Mouse (Mus musculus): Measurements from ENCODE around the gene Tff3. TPM values are rescaled to one million over a fixed set of nuclear protein-coding genes. Genes with fewer than 3 reads are reported as not detected.
A peak's percentile ranks its signal among the peaks of the same experiment; 100 is the strongest.

Tff3 gene
- polyA plus RNA-seq, 2 experiments, result 10.1 to 27.4 TPM

- WGBS (ENCODE audit: insufficient replicate concordance), result 55% methylated on average over 9 of the region's 9 CpGs
- ATAC-seq (ENCODE audit: insufficient read depth) (no peak), DNase-seq (ENCODE audit: low read depth in 3 of 3, low spot score in 3 of 3) (no peak)
- Histone ChIP-seq H3K27ac (no peak overlapping the region), H3K27me3 (ENCODE audit: control insufficient read depth, insufficient read depth, low read length) (no peaks in the 10 kb centered on the region), H3K4me2 (ENCODE audit: low read depth) (no peak overlapping the region), H3K4me3 (ENCODE audit: insufficient read depth in 1 of 2, low read depth in 2 of 2, low read length in 2 of 2) (no peak overlapping the region), H3K36me3 (replicated peaks; ENCODE audit: control insufficient read depth, insufficient read depth, low read depth) (no peaks in the 10 kb centered on the region), H3K9me3 (ENCODE audit: control insufficient read depth, low read length) (no peaks in the 10 kb centered on the region), H3K4me1 (replicated peaks; ENCODE audit: control insufficient read depth in 2 of 2, insufficient read depth in 2 of 2, low read length in 1 of 2) (no peaks in the 10 kb centered on the region; a peak in 1 of 4 replicates), H3K9ac (replicated peaks) (no peak overlapping the region)
- TF ChIP-seq EP300 (IDR thresholded peaks at IDR 0.05; ENCODE audit: low read depth) (no peak), CTCF (IDR thresholded peaks at IDR 0.05; ENCODE audit: low read depth) (no peak)
These were observed 633 bp downstream of the Tff3 start for GRCm38 (mm10) chr17:31128708-31129318.

- H3K27ac ChIP-seq, result no peak overlapping the region
- H3K36me3 ChIP-seq (replicated peaks; ENCODE audit: control insufficient read depth, insufficient read depth, low read depth), result no peaks in the 10 kb centered on the region
- DNase-seq (ENCODE audit: low read depth in 3 of 3, low spot score in 3 of 3) (no peak), ATAC-seq (ENCODE audit: insufficient read depth) (no peak)
- H3K9me3 ChIP-seq (ENCODE audit: control insufficient read depth, low read length), result no peaks in the 10 kb centered on the region
- peaks cover 0 to 4% of the 10 kb centered on the region in 2 experiments; a peak in 3 of 4 replicates for H3K4me1 ChIP-seq (replicated peaks; ENCODE audit: control insufficient read depth in 2 of 2, insufficient read depth in 2 of 2, low read length in 1 of 2)
- no peak overlapping the region for H3K9ac ChIP-seq (replicated peaks)
- H3K4me2 ChIP-seq (ENCODE audit: low read depth), result no peak overlapping the region
- WGBS (ENCODE audit: insufficient replicate concordance), result 42% methylated on average over 9 of the region's 9 CpGs
- no peaks in the 10 kb centered on the region for H3K27me3 ChIP-seq (ENCODE audit: control insufficient read depth, insufficient read depth, low read length)
- no peak for TF ChIP-seq CTCF (IDR thresholded peaks at IDR 0.05; ENCODE audit: low read depth)
- H3K4me3 ChIP-seq (ENCODE audit: insufficient read depth in 1 of 2, low read depth in 2 of 2, low read length in 2 of 2), result no peak overlapping the region
These were observed 3.7 kb downstream of the Tff3 start for GRCm38 (mm10) chr17:31125548-31126266.

GRCm38 (mm10) chr17:31121975-31122374 lies 7.5 kb downstream of the Tff3 start:
- H3K27me3 ChIP-seq (ENCODE audit: control insufficient read depth, insufficient read depth, low read length), result no peaks in the 10 kb centered on the region
- DNase-seq (ENCODE audit: low read depth in 3 of 3, low spot score in 3 of 3), result peak in 2 of 3 experiments; percentile 29
- no peaks in the 10 kb centered on the region for H3K36me3 ChIP-seq (replicated peaks; ENCODE audit: control insufficient read depth, insufficient read depth, low read depth)
- no peak overlapping the region for H3K4me3 ChIP-seq (ENCODE audit: insufficient read depth in 1 of 2, low read depth in 2 of 2, low read length in 2 of 2)
- WGBS (ENCODE audit: insufficient replicate concordance), result 9% methylated on average over 8 of the region's 8 CpGs
- no peak overlapping the region for H3K9ac ChIP-seq (replicated peaks)
- TF ChIP-seq CTCF (IDR thresholded peaks at IDR 0.05; ENCODE audit: low read depth) (peak; percentile 97), EP300 (IDR thresholded peaks at IDR 0.05; ENCODE audit: low read depth) (no peak)
- no peak for ATAC-seq (ENCODE audit: insufficient read depth)
- no peak overlapping the region for H3K27ac ChIP-seq
- H3K4me2 ChIP-seq (ENCODE audit: low read depth), result no peak overlapping the region
- H3K4me1 ChIP-seq (replicated peaks; ENCODE audit: control insufficient read depth in 2 of 2, insufficient read depth in 2 of 2, low read length in 1 of 2), result peaks cover 0 to 4% of the 10 kb centered on the region in 2 experiments; a peak in 3 of 4 replicates
- H3K9me3 ChIP-seq (ENCODE audit: control insufficient read depth, low read length), result no peaks in the 10 kb centered on the region

GRCm38 (mm10) chr17:31119429-31119828 lies 10.0 kb downstream of the Tff3 start:
- 1% methylated on average over 7 of the region's 7 CpGs for WGBS (ENCODE audit: insufficient replicate concordance)
- H3K27ac ChIP-seq, result no peak overlapping the region
- DNase-seq (ENCODE audit: low read depth in 3 of 3, low spot score in 3 of 3) (peak; percentile 51 to 57 (median 57)), ATAC-seq (ENCODE audit: insufficient read depth) (peak; percentile 50)
- H3K27me3 ChIP-seq (ENCODE audit: control insufficient read depth, insufficient read depth, low read length), result no peaks in the 10 kb centered on the region
- H3K9ac ChIP-seq (replicated peaks), result no peak overlapping the region
- TF ChIP-seq CTCF (IDR thresholded peaks at IDR 0.05; ENCODE audit: low read depth), result peak; percentile 97
- no peak for TF ChIP-seq EP300 (IDR thresholded peaks at IDR 0.05; ENCODE audit: low read depth)
- no peak overlapping the region for H3K4me2 ChIP-seq (ENCODE audit: low read depth)
- no peak overlapping the region for H3K4me3 ChIP-seq (ENCODE audit: insufficient read depth in 1 of 2, low read depth in 2 of 2, low read length in 2 of 2)
- peaks cover 0 to 10% of the 10 kb centered on the region in 2 experiments; a peak in 3 of 4 replicates for H3K4me1 ChIP-seq (replicated peaks; ENCODE audit: control insufficient read depth in 2 of 2, insufficient read depth in 2 of 2, low read length in 1 of 2)
- H3K36me3 ChIP-seq (replicated peaks; ENCODE audit: control insufficient read depth, insufficient read depth, low read depth), result no peaks in the 10 kb centered on the region
- H3K9me3 ChIP-seq (ENCODE audit: control insufficient read depth, low read length), result no peaks in the 10 kb centered on the region

GRCm38 (mm10) chr17:31117946-31118345 lies 11.5 kb downstream of the Tff3 start:
- H3K9me3 ChIP-seq (ENCODE audit: control insufficient read depth, low read length), result no peaks in the 10 kb centered on the region
- H3K27ac ChIP-seq, result no peak overlapping the region
- no peaks in the 10 kb centered on the region for H3K36me3 ChIP-seq (replicated peaks; ENCODE audit: control insufficient read depth, insufficient read depth, low read depth)
- no peak overlapping the region for H3K4me2 ChIP-seq (ENCODE audit: low read depth)
- no peak overlapping the region for H3K4me3 ChIP-seq (ENCODE audit: insufficient read depth in 1 of 2, low read depth in 2 of 2, low read length in 2 of 2)
- H3K9ac ChIP-seq (replicated peaks), result no peak overlapping the region
- ATAC-seq (ENCODE audit: insufficient read depth), result no peak
- 58% methylated on average over 5 of the region's 5 CpGs for WGBS (ENCODE audit: insufficient replicate concordance)
- TF ChIP-seq EP300 (IDR thresholded peaks at IDR 0.05; ENCODE audit: low read depth) (no peak), CTCF (IDR thresholded peaks at IDR 0.05; ENCODE audit: low read depth) (no peak)
- DNase-seq (ENCODE audit: low read depth in 3 of 3, low spot score in 3 of 3), result no peak
- no peaks in the 10 kb centered on the region for H3K27me3 ChIP-seq (ENCODE audit: control insufficient read depth, insufficient read depth, low read length)
- H3K4me1 ChIP-seq (replicated peaks; ENCODE audit: control insufficient read depth in 2 of 2, insufficient read depth in 2 of 2, low read length in 1 of 2), result peaks cover 0 to 10% of the 10 kb centered on the region in 2 experiments; a peak in 3 of 4 replicates
